Mouse (Mus musculus): ENCODE results near the gene Csmd2. TPM values are rescaled to one million over a fixed set of nuclear protein-coding genes. Genes with fewer than 3 reads are reported as not detected.

Csmd2 gene
- polyA plus RNA-seq, 1 experiment from 2014 or later, result 0.03 TPM

GRCm38 (mm10) chr4:128445514-128446260 is 458.0 kb downstream of the Csmd2 start:
- Histone ChIP-seq H3K36me3 (replicated peaks) (no peaks in the 10 kb centered on the region), H3K4me2 (no peak overlapping the region), H3K4me3 (replicated peaks) (no peak overlapping the region), H3K27ac (replicated peaks) (no peak overlapping the region), H3K4me1 (replicated peaks) (no peaks in the 10 kb centered on the region), H3K9me3 (replicated peaks) (no peaks in the 10 kb centered on the region), H3K9ac (no peak overlapping the region), H3K27me3 (no peaks in the 10 kb centered on the region)
- 51% methylated on average over 15 of the region's 15 CpGs for WGBS (ENCODE audit: insufficient replicate concordance)
- ATAC-seq (ENCODE audit: insufficient read depth), result no peak

- H3K9ac ChIP-seq, result no peak overlapping the region
- no peaks in the 10 kb centered on the region for H3K27me3 ChIP-seq
- H3K27ac ChIP-seq (replicated peaks), result no peak overlapping the region
- WGBS (ENCODE audit: insufficient replicate concordance), result 66% methylated on average over 12 of the region's 12 CpGs
- H3K9me3 ChIP-seq (replicated peaks), result no peaks in the 10 kb centered on the region
- no peak for ATAC-seq (ENCODE audit: insufficient read depth)
- no peak overlapping the region for H3K4me2 ChIP-seq
- no peak overlapping the region for H3K4me3 ChIP-seq (replicated peaks)
- no peaks in the 10 kb centered on the region for H3K36me3 ChIP-seq (replicated peaks)
- H3K4me1 ChIP-seq (replicated peaks), result no peaks in the 10 kb centered on the region
Observed at GRCm38 (mm10) chr4:128448831-128449431, 461.3 kb downstream of the Csmd2 start.

GRCm38 (mm10) chr4:128450137-128450536 is 462.5 kb downstream of the Csmd2 start:
- no peaks in the 10 kb centered on the region for H3K36me3 ChIP-seq (replicated peaks)
- no peaks in the 10 kb centered on the region for H3K4me1 ChIP-seq (replicated peaks)
- no peak overlapping the region for H3K4me2 ChIP-seq
- no peak overlapping the region for H3K9ac ChIP-seq
- H3K4me3 ChIP-seq (replicated peaks), result no peak overlapping the region
- H3K27ac ChIP-seq (replicated peaks), result no peak overlapping the region
- no peak for ATAC-seq (ENCODE audit: insufficient read depth)
- H3K27me3 ChIP-seq, result no peaks in the 10 kb centered on the region
- no peaks in the 10 kb centered on the region for H3K9me3 ChIP-seq (replicated peaks)
- 66% methylated on average over 8 of the region's 8 CpGs for WGBS (ENCODE audit: insufficient replicate concordance)

- H3K9ac ChIP-seq, result no peak overlapping the region
- no peaks in the 10 kb centered on the region for H3K9me3 ChIP-seq (replicated peaks)
- no peak overlapping the region for H3K27ac ChIP-seq (replicated peaks)
- ATAC-seq (ENCODE audit: insufficient read depth), result no peak
- no peak overlapping the region for H3K4me3 ChIP-seq (replicated peaks)
- WGBS (ENCODE audit: insufficient replicate concordance), result 33% methylated on average over 8 of the region's 8 CpGs
- H3K27me3 ChIP-seq, result no peaks in the 10 kb centered on the region
- H3K4me2 ChIP-seq, result no peak overlapping the region
- no peaks in the 10 kb centered on the region for H3K4me1 ChIP-seq (replicated peaks)
- H3K36me3 ChIP-seq (replicated peaks), result no peaks in the 10 kb centered on the region
Observed at GRCm38 (mm10) chr4:128450974-128451373, 463.3 kb downstream of the Csmd2 start.

GRCm38 (mm10) chr4:128451383-128451794 is 463.7 kb downstream of the Csmd2 start:
- no peaks in the 10 kb centered on the region for H3K27me3 ChIP-seq
- no peak overlapping the region for H3K27ac ChIP-seq (replicated peaks)
- H3K9me3 ChIP-seq (replicated peaks), result no peaks in the 10 kb centered on the region
- WGBS (ENCODE audit: insufficient replicate concordance), result 49% methylated on average over 3 of the region's 3 CpGs
- H3K9ac ChIP-seq, result no peak overlapping the region
- no peaks in the 10 kb centered on the region for H3K36me3 ChIP-seq (replicated peaks)
- H3K4me2 ChIP-seq, result no peak overlapping the region
- no peak for ATAC-seq (ENCODE audit: insufficient read depth)
- H3K4me3 ChIP-seq (replicated peaks), result no peak overlapping the region
- no peaks in the 10 kb centered on the region for H3K4me1 ChIP-seq (replicated peaks)

- Histone ChIP-seq H3K4me2 (no peak overlapping the region), H3K4me3 (replicated peaks) (no peak overlapping the region), H3K9ac (no peak overlapping the region), H3K4me1 (replicated peaks) (no peaks in the 10 kb centered on the region), H3K36me3 (replicated peaks) (no peaks in the 10 kb centered on the region), H3K9me3 (replicated peaks) (no peaks in the 10 kb centered on the region), H3K27ac (replicated peaks) (no peak overlapping the region), H3K27me3 (no peaks in the 10 kb centered on the region)
- 68% methylated on average over 5 of the region's 5 CpGs for WGBS (ENCODE audit: insufficient replicate concordance)
- no peak for ATAC-seq (ENCODE audit: insufficient read depth)
Observed at GRCm38 (mm10) chr4:128466708-128467107, 479.1 kb downstream of the Csmd2 start.

- WGBS (ENCODE audit: insufficient replicate concordance), result 50% methylated on average over 1 of the region's 1 CpGs
- Histone ChIP-seq H3K4me3 (replicated peaks) (no peak overlapping the region), H3K4me2 (no peak overlapping the region), H3K9me3 (replicated peaks) (no peaks in the 10 kb centered on the region), H3K9ac (no peak overlapping the region), H3K4me1 (replicated peaks) (no peaks in the 10 kb centered on the region), H3K36me3 (replicated peaks) (no peaks in the 10 kb centered on the region), H3K27me3 (no peaks in the 10 kb centered on the region), H3K27ac (replicated peaks) (no peak overlapping the region)
- ATAC-seq (ENCODE audit: insufficient read depth), result no peak
Observed at GRCm38 (mm10) chr4:128468040-128468439, 480.4 kb downstream of the Csmd2 start.

GRCm38 (mm10) chr4:128476249-128476648 is 488.6 kb downstream of the Csmd2 start:
- H3K9me3 ChIP-seq (replicated peaks), result no peaks in the 10 kb centered on the region
- no peak overlapping the region for H3K27ac ChIP-seq (replicated peaks)
- WGBS (ENCODE audit: insufficient replicate concordance), result 67% methylated on average over 5 of the region's 5 CpGs
- no peaks in the 10 kb centered on the region for H3K36me3 ChIP-seq (replicated peaks)
- H3K4me2 ChIP-seq, result no peak overlapping the region
- no peaks in the 10 kb centered on the region for H3K27me3 ChIP-seq
- H3K4me3 ChIP-seq (replicated peaks), result no peak overlapping the region
- H3K4me1 ChIP-seq (replicated peaks), result no peaks in the 10 kb centered on the region
- H3K9ac ChIP-seq, result no peak overlapping the region
- no peak for ATAC-seq (ENCODE audit: insufficient read depth)

- no peaks in the 10 kb centered on the region for H3K36me3 ChIP-seq (replicated peaks)
- no peaks in the 10 kb centered on the region for H3K27me3 ChIP-seq
- no peak overlapping the region for H3K4me2 ChIP-seq
- H3K9me3 ChIP-seq (replicated peaks), result no peaks in the 10 kb centered on the region
- no peak overlapping the region for H3K4me3 ChIP-seq (replicated peaks)
- H3K4me1 ChIP-seq (replicated peaks), result no peaks in the 10 kb centered on the region
- no peak overlapping the region for H3K27ac ChIP-seq (replicated peaks)
- H3K9ac ChIP-seq, result no peak overlapping the region
- 64% methylated on average over 7 of the region's 7 CpGs for WGBS (ENCODE audit: insufficient replicate concordance)
- ATAC-seq (ENCODE audit: insufficient read depth), result no peak
Observed at GRCm38 (mm10) chr4:128483891-128484290, 496.2 kb downstream of the Csmd2 start.

GRCm38 (mm10) chr4:128484679-128485078 is 497.0 kb downstream of the Csmd2 start:
- H3K4me1 ChIP-seq (replicated peaks), result no peaks in the 10 kb centered on the region
- H3K4me3 ChIP-seq (replicated peaks), result no peak overlapping the region
- no peaks in the 10 kb centered on the region for H3K9me3 ChIP-seq (replicated peaks)
- no peak overlapping the region for H3K27ac ChIP-seq (replicated peaks)
- no peak for ATAC-seq (ENCODE audit: insufficient read depth)
- no peaks in the 10 kb centered on the region for H3K27me3 ChIP-seq
- H3K4me2 ChIP-seq, result no peak overlapping the region
- H3K36me3 ChIP-seq (replicated peaks), result no peaks in the 10 kb centered on the region
- 42% methylated on average over 2 of the region's 2 CpGs for WGBS (ENCODE audit: insufficient replicate concordance)
- no peak overlapping the region for H3K9ac ChIP-seq

GRCm38 (mm10) chr4:128489521-128490100 is 502.0 kb downstream of the Csmd2 start:
- no peak overlapping the region for H3K4me3 ChIP-seq (replicated peaks)
- H3K27me3 ChIP-seq, result no peaks in the 10 kb centered on the region
- no peaks in the 10 kb centered on the region for H3K9me3 ChIP-seq (replicated peaks)
- H3K4me2 ChIP-seq, result no peak overlapping the region
- 67% methylated on average over 11 of the region's 11 CpGs for WGBS (ENCODE audit: insufficient replicate concordance)
- no peaks in the 10 kb centered on the region for H3K36me3 ChIP-seq (replicated peaks)
- no peak overlapping the region for H3K9ac ChIP-seq
- H3K4me1 ChIP-seq (replicated peaks), result no peaks in the 10 kb centered on the region
- no peak overlapping the region for H3K27ac ChIP-seq (replicated peaks)
- ATAC-seq (ENCODE audit: insufficient read depth), result no peak

All from liver, embryonic 15.5 days (tissue).